Mouse (Mus musculus) bone marrow macrophage, adult 2 months (primary cell): ENCODE results near the gene Aldh3a1.

Source experiments
- CTCF ChIP-seq: IDR thresholded peaks from 2 replicates; pipeline ENCODE4 v1.5.1; 2012; ENCODE audit warnings: low read depth, mild to moderate bottlenecking, low read length, moderate library complexity
- POLR2A ChIP-seq: IDR thresholded peaks from 2 replicates; pipeline ENCODE4 v1.6.1; 2012; ENCODE audit warnings: mild to moderate bottlenecking, low read depth, low read length, borderline replicate concordance

DNA sequence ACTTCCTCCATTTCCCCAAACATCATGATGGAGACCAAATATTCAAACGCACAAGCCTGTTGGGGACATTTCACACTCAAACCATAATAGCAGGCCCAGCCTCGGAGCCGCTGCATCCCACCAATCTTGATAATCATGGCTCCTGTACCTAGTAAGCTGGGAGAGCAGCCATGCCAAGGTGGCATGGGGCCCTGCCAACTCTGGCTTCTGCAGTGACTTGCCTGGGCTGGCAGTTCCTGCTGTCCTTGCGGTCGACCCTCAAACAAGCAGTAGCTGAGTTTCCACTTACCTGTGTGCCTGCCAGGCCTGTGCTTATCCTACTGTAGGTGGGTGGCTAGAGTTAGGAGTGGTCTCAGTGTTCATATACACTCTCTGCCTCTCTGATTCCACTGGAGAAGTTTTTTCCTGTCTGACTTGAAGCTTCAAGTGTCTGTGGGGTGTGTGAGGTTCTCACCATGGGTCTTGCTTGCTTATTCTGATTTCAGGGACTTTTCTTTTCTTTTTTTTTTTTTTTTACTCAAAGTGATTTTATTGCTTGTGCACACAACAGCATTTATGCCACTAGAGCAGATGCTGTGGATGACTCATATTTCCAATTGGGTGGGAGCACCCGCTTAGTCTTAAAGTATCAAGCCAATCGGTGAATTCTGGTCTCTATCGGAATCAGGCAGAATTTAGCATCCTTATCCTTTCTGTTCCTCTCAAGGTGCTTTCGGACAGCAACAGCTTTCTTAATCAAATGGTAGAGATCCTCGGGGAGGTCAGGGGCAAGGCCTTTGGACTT is 2.0 kb upstream of the Aldh3a1 start:
- TF ChIP-seq POLR2A (no peak), CTCF (no peak)
